Mouse (Mus musculus) ES-Bruce4 (cell line): ENCODE data around the gene Pla2g5. TPM values are rescaled to one million over a fixed set of nuclear protein-coding genes. Genes with fewer than 3 reads are reported as not detected.

Source experiments
- H3K27ac ChIP-seq: 2 replicates; pipeline ENCODE4 v1.5.1; 2012; ENCODE audit warnings: low read length, inconsistent platforms; ENCODE audit not compliant: insufficient read depth
- H3K27me3 ChIP-seq: 2 replicates; pipeline ENCODE4 v1.6.1; 2012; ENCODE audit warnings: mild to moderate bottlenecking, low read length, inconsistent platforms; ENCODE audit not compliant: control insufficient read depth, poor library complexity, insufficient read depth, severe bottlenecking
- H3K36me3 ChIP-seq: 2 replicates; pipeline ENCODE4 v1.6.1; 2012; ENCODE audit warnings: inconsistent platforms, mild to moderate bottlenecking, low read length, moderate library complexity; ENCODE audit not compliant: control insufficient read depth, poor library complexity, insufficient read depth, severe bottlenecking
- H3K4me1 ChIP-seq: one replicate; pipeline ENCODE4 v1.8.1; 2011; ENCODE audit warnings: low read length; ENCODE audit not compliant: control insufficient read depth, insufficient read depth
- H3K4me3 ChIP-seq: 2 replicates; pipeline ENCODE4 v1.5.1; 2011; ENCODE audit warnings: low read depth, mild to moderate bottlenecking, low read length
- H3K9ac ChIP-seq: 2 replicates; pipeline ENCODE4 v1.6.1; 2012; ENCODE audit warnings: low read depth, mild to moderate bottlenecking, inconsistent platforms; ENCODE audit not compliant: poor library complexity, severe bottlenecking
- H3K9me3 ChIP-seq: replicated peaks from 2 replicates; pipeline ENCODE4 v1.6.1; 2012; ENCODE audit warnings: mild to moderate bottlenecking, low read length, inconsistent platforms; ENCODE audit not compliant: control insufficient read depth, poor library complexity, insufficient read depth, severe bottlenecking
- CTCF ChIP-seq: IDR thresholded peaks from one replicate; pipeline ENCODE4 v1.8.1; 2011; ENCODE audit warnings: low read depth, low read length
- EP300 ChIP-seq: IDR thresholded peaks from 2 replicates; pipeline ENCODE4 v1.6.1; 2011; ENCODE audit warnings: low read depth, low read length; ENCODE audit not compliant: insufficient read depth
- POLR2A ChIP-seq: IDR thresholded peaks from one replicate; pipeline ENCODE4 v1.8.1; 2011; ENCODE audit warnings: low read length; ENCODE audit not compliant: insufficient read depth
- polyA plus RNA-seq: library from polyadenylated mRNA; stranded (reverse); fragments of >200 nt; gene quantifications from 2 replicates; pipeline ENCODE4 v1.2.4, GENCODE M21; 2011; ENCODE audit warnings: low read depth; ENCODE audit not compliant: missing spikeins, insufficient read depth, insufficient read length

Gene Pla2g5
- polyA plus RNA-seq, 1 experiment = 12.3 TPM

GRCm38 (mm10) chr4:138817736-138818135 is 45.5 kb downstream of the Pla2g5 start:
- no peak for TF ChIP-seq EP300
- no peak for TF ChIP-seq POLR2A
- TF ChIP-seq CTCF = no peak
- no peaks in the 10 kb centered on the region for H3K27me3 ChIP-seq

GRCm38 (mm10) chr4:138816166-138816565 is 47.1 kb downstream of the Pla2g5 start:
- Histone ChIP-seq H3K4me1 (no peaks in the 10 kb centered on the region), H3K9ac (no peak overlapping the region), H3K36me3 (no peaks in the 10 kb centered on the region), H3K27ac (no peak overlapping the region), H3K9me3 (no peaks in the 10 kb centered on the region), H3K4me3 (no peak overlapping the region), H3K27me3 (no peaks in the 10 kb centered on the region)
- no peak for TF ChIP-seq CTCF

More at GRCm38 (mm10) chr4:138817736-138818135, 45.5 kb downstream of the Pla2g5 start:
- Histone ChIP-seq H3K9me3 (0 out of 2 replicates have a peak, but pooled peaks cover 3% of the 10 kb centered on the region), H3K4me3 (no peak overlapping the region), H3K27ac (no peak overlapping the region), H3K36me3 (no peaks in the 10 kb centered on the region), H3K9ac (no peak overlapping the region), H3K4me1 (no peaks in the 10 kb centered on the region)

GRCm38 (mm10) chr4:138806920-138807541 is 56.3 kb downstream of the Pla2g5 start:
- Histone ChIP-seq H3K36me3 (no peaks in the 10 kb centered on the region), H3K9me3 (no peaks in the 10 kb centered on the region), H3K9ac (no peak overlapping the region), H3K27ac (no peak overlapping the region), H3K4me3 (no peak overlapping the region), H3K4me1 (no peaks in the 10 kb centered on the region), H3K27me3 (no peaks in the 10 kb centered on the region)
- TF ChIP-seq EP300 (no peak), CTCF (no peak), POLR2A (no peak)

GRCm38 (mm10) chr4:138806160-138806559 is 57.1 kb downstream of the Pla2g5 start:
- Histone ChIP-seq H3K9me3 (no peaks in the 10 kb centered on the region), H3K27ac (no peak overlapping the region), H3K4me1 (no peaks in the 10 kb centered on the region), H3K4me3 (no peak overlapping the region), H3K36me3 (no peaks in the 10 kb centered on the region), H3K9ac (no peak overlapping the region), H3K27me3 (no peaks in the 10 kb centered on the region)
- TF ChIP-seq POLR2A = no peak
- TF ChIP-seq CTCF = no peak
- TF ChIP-seq EP300 = no peak

GRCm38 (mm10) chr4:138805248-138805647 is 58.0 kb downstream of the Pla2g5 start:
- TF ChIP-seq EP300 = no peak
- no peak for TF ChIP-seq CTCF
- TF ChIP-seq POLR2A = no peak
- Histone ChIP-seq H3K27ac (no peak overlapping the region), H3K9ac (no peak overlapping the region), H3K36me3 (no peaks in the 10 kb centered on the region), H3K27me3 (no peaks in the 10 kb centered on the region), H3K4me1 (no peaks in the 10 kb centered on the region), H3K9me3 (no peaks in the 10 kb centered on the region), H3K4me3 (no peak overlapping the region)

GRCm38 (mm10) chr4:138802917-138803316 is 60.4 kb downstream of the Pla2g5 start:
- Histone ChIP-seq H3K9me3 (no peaks in the 10 kb centered on the region), H3K36me3 (no peaks in the 10 kb centered on the region), H3K4me1 (no peaks in the 10 kb centered on the region), H3K4me3 (no peak overlapping the region), H3K9ac (no peak overlapping the region), H3K27ac (no peak overlapping the region), H3K27me3 (no peaks in the 10 kb centered on the region)
- TF ChIP-seq EP300 (no peak), POLR2A (no peak), CTCF (no peak)
